Mouse (Mus musculus): ENCODE measurements around the gene Nabp2. TPM values are rescaled to one million over a fixed set of nuclear protein-coding genes. Genes with fewer than 3 reads are reported as not detected.

Nabp2 gene
- total and polyA plus RNA-seq, 3 experiments: 40.3 to 123 (median 43.7) TPM

DNA sequence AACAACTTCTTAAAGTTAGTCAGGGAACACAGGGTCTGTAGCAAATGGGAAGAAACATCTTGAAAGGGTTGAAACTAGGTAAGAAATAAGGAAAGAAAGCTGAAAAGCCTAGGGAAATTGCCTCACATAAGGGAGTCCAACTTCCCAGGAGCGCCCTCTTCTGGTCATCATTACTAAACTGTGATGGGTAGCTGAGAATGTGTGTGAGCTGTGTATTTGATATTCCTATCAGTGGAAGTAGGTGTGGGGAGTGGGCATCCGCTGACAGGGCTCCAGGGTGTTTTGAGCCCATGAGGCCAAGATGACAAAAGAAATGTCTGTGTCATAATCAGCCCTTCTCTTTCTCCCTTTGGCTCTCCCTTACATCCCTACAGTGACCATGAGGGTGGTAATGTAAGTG, 52.5 kb downstream of the Nabp2 start:
- peaks cover 69 to 83% of the 10 kb centered on the region in 2 experiments for H3K36me3 ChIP-seq (replicated peaks in 1 of 2; ENCODE audit: control insufficient read depth in 1 of 2, insufficient read depth in 1 of 2, low read length in 1 of 2)
- TF ChIP-seq MAFK (IDR thresholded peaks at IDR 0.05; ENCODE audit: insufficient replicate concordance, low read length) (no peak), ZC3H11A (IDR thresholded peaks at IDR 0.05; ENCODE audit: low read depth, low read length) (no peak), SMC3 (IDR thresholded peaks at IDR 0.05; ENCODE audit: low read depth, low read length) (peak; percentile 38), PAX5 (IDR thresholded peaks at IDR 0.05; ENCODE audit: low read length) (no peak), UBTF (IDR thresholded peaks at IDR 0.05; ENCODE audit: low read depth, low read length) (no peak), RAD21 (IDR thresholded peaks at IDR 0.05; ENCODE audit: low read depth, low read length) (peak; percentile 32), KAT2A (IDR thresholded peaks at IDR 0.05; ENCODE audit: insufficient replicate concordance, low read length) (no peak), CTCF (conservative IDR thresholded peaks at IDR 0.05 in 1 of 2, IDR thresholded peaks at IDR 0.05 in 1 of 2; ENCODE audit: low read depth in 2 of 2, low read length in 2 of 2) (peak; percentile 41 to 65; a peak in 2 of 4 replicates), MXI1 (IDR thresholded peaks at IDR 0.05; ENCODE audit: low read depth, low read length) (no peak), ETS1 (conservative IDR thresholded peaks at IDR 0.05; ENCODE audit: low read depth, low read length) (no peak), E2F4 (IDR thresholded peaks at IDR 0.05; ENCODE audit: insufficient replicate concordance, low read depth, low read length) (no peak), SIN3A (IDR thresholded peaks at IDR 0.05; ENCODE audit: low read length) (no peak)
- no peak overlapping the region for H3K4me3 ChIP-seq (replicated peaks in 1 of 3; ENCODE audit: low read depth in 2 of 3, low read length in 2 of 3, poor library complexity in 1 of 3)
- no peaks in the 10 kb centered on the region; the same call in none of the 2 replicates for H3K79me2 ChIP-seq (replicated peaks; ENCODE audit: control insufficient read depth, extremely low read depth, insufficient read depth, poor library complexity, severe bottlenecking)
- in situ Hi-C loops (cut with MboI; ENCODE audit: low pct_ligation_motif_present, low pct_unique_long_range_greater_than_20kb, low sequenced_read_pairs) (no loop called here), dilution Hi-C loops (cut with MboI; ENCODE audit: extremely low pct_ligation_motif_present, extremely low pct_unique_long_range_greater_than_20kb, low sequenced_read_pairs) (no loop called here)
- DNase-seq (ENCODE audit: extremely low read depth): peak; percentile 66
- peaks cover 0 to 5% of the 10 kb centered on the region in 2 experiments; a peak in 1 of 4 replicates for H3K4me1 ChIP-seq (ENCODE audit: control insufficient read depth in 1 of 2, insufficient read depth in 2 of 2)
- no peak overlapping the region for H3K4me2 ChIP-seq (ENCODE audit: insufficient read depth, low read depth, poor library complexity, severe bottlenecking)
- no peaks in the 10 kb centered on the region for H3K27me3 ChIP-seq (replicated peaks)
- H3K27ac ChIP-seq (ENCODE audit: insufficient read depth, low read depth): no peak overlapping the region
- H3K9me3 ChIP-seq (replicated peaks; ENCODE audit: low read length): no peaks in the 10 kb centered on the region
- H3K9ac ChIP-seq (ENCODE audit: insufficient read depth, low read depth): no peak overlapping the region

Other genes with a start within 250 kb of the Nabp2 start
Only the 20 nearest of the 26 such genes appear.
- gene Timeless, start 179.4 kb downstream of the Nabp2 start, total RNA-seq (2012; rRNA removed): 47.2 and 51.5 TPM in 2 replicates
- 31.7 and 38.6 TPM in 2 replicates for gene Timeless, start 179.4 kb downstream of the Nabp2 start, total RNA-seq (2014; rRNA removed)
- gene Timeless, start 179.4 kb downstream of the Nabp2 start, polyA plus RNA-seq (2012; ENCODE audit: insufficient read length, low read depth): 65.9 and 80.3 TPM in 2 replicates
- 0.30 and 0.80 TPM in 2 replicates for gene Apon, start 157.4 kb downstream of the Nabp2 start, total RNA-seq (2012; rRNA removed)
- gene Apon, start 157.4 kb downstream of the Nabp2 start, total RNA-seq (2014; rRNA removed): 0.62 and 1.2 TPM in 2 replicates
- 0.80 and 1.7 TPM in 2 replicates for gene Apon, start 157.4 kb downstream of the Nabp2 start, polyA plus RNA-seq (2012; ENCODE audit: insufficient read length, low read depth)
- 1.0 and 1.3 TPM in 2 replicates for gene Apof, start 142.8 kb downstream of the Nabp2 start, total RNA-seq (2012; rRNA removed)
- 0.63 and 0.66 TPM in 2 replicates for gene Apof, start 142.8 kb downstream of the Nabp2 start, total RNA-seq (2014; rRNA removed)
- gene Apof, start 142.8 kb downstream of the Nabp2 start, polyA plus RNA-seq (2012; ENCODE audit: insufficient read length, low read depth): 0.99 and 1.1 TPM in 2 replicates
- gene Stat2, start 140.9 kb downstream of the Nabp2 start, total RNA-seq (2012; rRNA removed): 12.5 and 14.6 TPM in 2 replicates
- gene Stat2, start 140.9 kb downstream of the Nabp2 start, total RNA-seq (2014; rRNA removed): 2.7 and 3.3 TPM in 2 replicates
- 11.6 and 12.5 TPM in 2 replicates for gene Stat2, start 140.9 kb downstream of the Nabp2 start, polyA plus RNA-seq (2012; ENCODE audit: insufficient read length, low read depth)
- gene Il23a, start 112.7 kb downstream of the Nabp2 start, total RNA-seq (2012; rRNA removed): 1.2 and 3.6 TPM in 2 replicates
- 0.32 and 0.41 TPM in 2 replicates for gene Il23a, start 112.7 kb downstream of the Nabp2 start, total RNA-seq (2014; rRNA removed)
- gene Il23a, start 112.7 kb downstream of the Nabp2 start, polyA plus RNA-seq (2012; ENCODE audit: insufficient read length, low read depth): 0.30 and 0.49 TPM in 2 replicates
- gene Pan2, start 108.2 kb downstream of the Nabp2 start, total RNA-seq (2012; rRNA removed): 8.1 and 11.0 TPM in 2 replicates
- gene Pan2, start 108.2 kb downstream of the Nabp2 start, total RNA-seq (2014; rRNA removed): 9.4 and 10.6 TPM in 2 replicates
- 16.1 and 18.5 TPM in 2 replicates for gene Pan2, start 108.2 kb downstream of the Nabp2 start, polyA plus RNA-seq (2012; ENCODE audit: insufficient read length, low read depth)
- gene Cnpy2, start 89.0 kb downstream of the Nabp2 start, total RNA-seq (2012; rRNA removed): 91.0 and 111 TPM in 2 replicates
- 64.9 and 72.0 TPM in 2 replicates for gene Cnpy2, start 89.0 kb downstream of the Nabp2 start, total RNA-seq (2014; rRNA removed)
- gene Cnpy2, start 89.0 kb downstream of the Nabp2 start, polyA plus RNA-seq (2012; ENCODE audit: insufficient read length, low read depth): 98.9 and 107 TPM in 2 replicates
- 145 and 149 TPM in 2 replicates for gene Cs, start 73.8 kb downstream of the Nabp2 start, total RNA-seq (2012; rRNA removed)
- gene Cs, start 73.8 kb downstream of the Nabp2 start, total RNA-seq (2014; rRNA removed): 131 and 137 TPM in 2 replicates
- 214 and 240 TPM in 2 replicates for gene Cs, start 73.8 kb downstream of the Nabp2 start, polyA plus RNA-seq (2012; ENCODE audit: insufficient read length, low read depth)
- gene Coq10a, start 42.5 kb downstream of the Nabp2 start, total RNA-seq (2012; rRNA removed): 8.4 and 11.1 TPM in 2 replicates
- 5.7 and 7.7 TPM in 2 replicates for gene Coq10a, start 42.5 kb downstream of the Nabp2 start, total RNA-seq (2014; rRNA removed)
- 8.6 and 12.1 TPM in 2 replicates for gene Coq10a, start 42.5 kb downstream of the Nabp2 start, polyA plus RNA-seq (2012; ENCODE audit: insufficient read length, low read depth)
- gene Ankrd52, start 34.4 kb downstream of the Nabp2 start, total RNA-seq (2012; rRNA removed): 15.3 and 15.8 TPM in 2 replicates
- gene Ankrd52, start 34.4 kb downstream of the Nabp2 start, total RNA-seq (2014; rRNA removed): 3.5 and 4.3 TPM in 2 replicates
- gene Ankrd52, start 34.4 kb downstream of the Nabp2 start, polyA plus RNA-seq (2012; ENCODE audit: insufficient read length, low read depth): 45.9 and 51.0 TPM in 2 replicates
- 0.21 TPM in 1 of 2 replicates, not detected in the other for gene Slc39a5, start 10.3 kb downstream of the Nabp2 start, total RNA-seq (2012; rRNA removed)
- gene Slc39a5, start 10.3 kb downstream of the Nabp2 start, total RNA-seq (2014; rRNA removed): not detected in 2 replicates
- 0.11 TPM in 1 of 2 replicates, not detected in the other for gene Slc39a5, start 10.3 kb downstream of the Nabp2 start, polyA plus RNA-seq (2012; ENCODE audit: insufficient read length, low read depth)
- gene Rnf41, start 165 bp upstream of the Nabp2 start, total RNA-seq (2012; rRNA removed): 19.9 and 20.1 TPM in 2 replicates
- 15.3 and 15.9 TPM in 2 replicates for gene Rnf41, start 165 bp upstream of the Nabp2 start, total RNA-seq (2014; rRNA removed)
- gene Rnf41, start 165 bp upstream of the Nabp2 start, polyA plus RNA-seq (2012; ENCODE audit: insufficient read length, low read depth): 17.4 TPM in 2 replicates
- gene Smarcc2, start 47.8 kb upstream of the Nabp2 start, total RNA-seq (2012; rRNA removed): 20.2 and 24.8 TPM in 2 replicates
- gene Smarcc2, start 47.8 kb upstream of the Nabp2 start, total RNA-seq (2014; rRNA removed): 6.1 and 7.5 TPM in 2 replicates
- 39.8 and 42.6 TPM in 2 replicates for gene Smarcc2, start 47.8 kb upstream of the Nabp2 start, polyA plus RNA-seq (2012; ENCODE audit: insufficient read length, low read depth)
- 555 and 601 TPM in 2 replicates for gene Myl6, start 82.7 kb upstream of the Nabp2 start, total RNA-seq (2012; rRNA removed)
- gene Myl6, start 82.7 kb upstream of the Nabp2 start, total RNA-seq (2014; rRNA removed): 560 and 610 TPM in 2 replicates
- gene Myl6, start 82.7 kb upstream of the Nabp2 start, polyA plus RNA-seq (2012; ENCODE audit: insufficient read length, low read depth): 366 and 413 TPM in 2 replicates
- 2.5 and 2.6 TPM in 2 replicates for gene Myl6b, start 87.2 kb upstream of the Nabp2 start, total RNA-seq (2012; rRNA removed)
- gene Myl6b, start 87.2 kb upstream of the Nabp2 start, total RNA-seq (2014; rRNA removed): 0.39 and 1.1 TPM in 2 replicates
- gene Myl6b, start 87.2 kb upstream of the Nabp2 start, polyA plus RNA-seq (2012; ENCODE audit: insufficient read length, low read depth): 3.2 and 3.9 TPM in 2 replicates
- gene Esyt1, start 114.4 kb upstream of the Nabp2 start, total RNA-seq (2012; rRNA removed): 43.2 and 48.0 TPM in 2 replicates
- gene Esyt1, start 114.4 kb upstream of the Nabp2 start, total RNA-seq (2014; rRNA removed): 20.2 and 20.6 TPM in 2 replicates
- gene Esyt1, start 114.4 kb upstream of the Nabp2 start, polyA plus RNA-seq (2012; ENCODE audit: insufficient read length, low read depth): 33.0 and 38.2 TPM in 2 replicates
- 19.9 and 20.9 TPM in 2 replicates for gene Zc3h10, start 136.3 kb upstream of the Nabp2 start, total RNA-seq (2012; rRNA removed)
- 16.2 TPM in 2 replicates for gene Zc3h10, start 136.3 kb upstream of the Nabp2 start, total RNA-seq (2014; rRNA removed)
- gene Zc3h10, start 136.3 kb upstream of the Nabp2 start, polyA plus RNA-seq (2012; ENCODE audit: insufficient read length, low read depth): 14.4 and 14.6 TPM in 2 replicates
- 7,686 and 8,549 TPM in 2 replicates for gene Rpl41, start 137.8 kb upstream of the Nabp2 start, total RNA-seq (2012; rRNA removed)
- gene Rpl41, start 137.8 kb upstream of the Nabp2 start, total RNA-seq (2014; rRNA removed): 2,395 and 2,709 TPM in 2 replicates
- 6,293 and 8,065 TPM in 2 replicates for gene Rpl41, start 137.8 kb upstream of the Nabp2 start, polyA plus RNA-seq (2012; ENCODE audit: insufficient read length, low read depth)
- gene Pa2g4, start 154.5 kb upstream of the Nabp2 start, total RNA-seq (2012; rRNA removed): 133 and 166 TPM in 2 replicates
- 126 and 129 TPM in 2 replicates for gene Pa2g4, start 154.5 kb upstream of the Nabp2 start, total RNA-seq (2014; rRNA removed)
- 550 and 650 TPM in 2 replicates for gene Pa2g4, start 154.5 kb upstream of the Nabp2 start, polyA plus RNA-seq (2012; ENCODE audit: insufficient read length, low read depth)
- gene Erbb3, start 178.2 kb upstream of the Nabp2 start, total RNA-seq (2012; rRNA removed): 12.6 and 13.2 TPM in 2 replicates
- gene Erbb3, start 178.2 kb upstream of the Nabp2 start, total RNA-seq (2014; rRNA removed): 11.3 and 13.0 TPM in 2 replicates
- 7.4 and 7.7 TPM in 2 replicates for gene Erbb3, start 178.2 kb upstream of the Nabp2 start, polyA plus RNA-seq (2012; ENCODE audit: insufficient read length, low read depth)